Mouse (Mus musculus) cerebellum, adult 11 months (tissue): ENCODE data around the gene 4930452B06Rik.
A peak's percentile ranks its signal among the peaks of the same experiment; 100 is the strongest.

Source experiments
- DNase-seq: peaks from one replicate; pipeline ENCODE4 v3.0.0; 2022

The 4930452B06Rik gene

DNA sequence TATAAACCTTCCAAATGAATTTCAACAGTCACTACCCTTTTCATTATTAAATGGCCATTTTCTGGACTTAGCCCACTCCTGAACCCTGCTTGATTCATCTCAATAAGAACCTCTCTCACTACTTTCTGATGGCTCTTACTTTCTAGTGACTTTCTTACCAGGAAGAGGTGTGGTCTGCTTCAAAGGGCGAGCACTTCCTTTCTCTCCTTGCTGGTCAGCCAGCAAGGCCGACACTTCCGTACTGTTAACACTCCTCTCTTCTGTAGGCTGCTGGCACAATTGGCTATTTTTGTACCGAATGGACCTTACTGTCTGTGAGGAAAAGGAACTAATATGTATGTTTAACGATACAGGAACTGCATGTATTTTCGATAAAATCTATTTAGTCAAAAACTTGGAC is 148.4 kb downstream of the 4930452B06Rik start:
- no peak for DNase-seq

DNA sequence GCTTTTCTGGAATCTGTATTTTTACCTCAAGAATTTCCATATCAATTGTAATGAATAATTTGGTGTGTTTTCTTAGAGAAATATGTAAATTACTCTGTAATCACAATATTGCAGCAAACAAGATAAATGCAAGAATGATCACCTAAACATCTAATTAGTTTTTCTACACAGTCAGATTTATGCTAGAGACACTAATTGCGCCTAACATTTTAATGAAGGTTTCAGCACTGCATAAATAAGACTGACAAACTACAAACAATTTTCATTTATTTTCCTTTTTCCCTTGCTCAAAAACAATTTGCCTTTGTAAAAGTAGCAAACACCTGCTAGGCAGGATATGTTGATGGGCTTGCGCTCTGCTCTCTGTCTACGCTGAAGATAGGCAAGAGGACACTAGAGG is 152.0 kb downstream of the 4930452B06Rik start:
- DNase-seq = no peak

DNA sequence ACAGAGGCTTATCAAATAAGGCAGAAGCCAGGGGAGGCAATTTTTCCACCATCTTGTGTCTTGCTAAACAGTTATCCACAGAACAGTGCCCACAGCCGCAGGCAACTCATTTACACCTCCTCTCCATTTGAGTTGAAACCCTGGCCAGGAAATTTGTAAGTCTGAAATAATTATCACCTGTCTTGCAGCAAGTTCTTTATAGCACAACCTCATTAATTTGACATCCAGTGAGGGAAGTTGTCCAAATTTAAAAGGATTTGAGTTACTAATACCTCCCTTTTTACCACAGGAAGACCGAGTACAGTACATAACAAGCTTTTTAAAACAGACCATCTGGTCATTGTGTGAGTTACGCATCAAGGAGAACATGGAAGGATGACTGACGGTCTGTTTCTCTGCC is 154.8 kb downstream of the 4930452B06Rik start:
- no peak for DNase-seq

DNA sequence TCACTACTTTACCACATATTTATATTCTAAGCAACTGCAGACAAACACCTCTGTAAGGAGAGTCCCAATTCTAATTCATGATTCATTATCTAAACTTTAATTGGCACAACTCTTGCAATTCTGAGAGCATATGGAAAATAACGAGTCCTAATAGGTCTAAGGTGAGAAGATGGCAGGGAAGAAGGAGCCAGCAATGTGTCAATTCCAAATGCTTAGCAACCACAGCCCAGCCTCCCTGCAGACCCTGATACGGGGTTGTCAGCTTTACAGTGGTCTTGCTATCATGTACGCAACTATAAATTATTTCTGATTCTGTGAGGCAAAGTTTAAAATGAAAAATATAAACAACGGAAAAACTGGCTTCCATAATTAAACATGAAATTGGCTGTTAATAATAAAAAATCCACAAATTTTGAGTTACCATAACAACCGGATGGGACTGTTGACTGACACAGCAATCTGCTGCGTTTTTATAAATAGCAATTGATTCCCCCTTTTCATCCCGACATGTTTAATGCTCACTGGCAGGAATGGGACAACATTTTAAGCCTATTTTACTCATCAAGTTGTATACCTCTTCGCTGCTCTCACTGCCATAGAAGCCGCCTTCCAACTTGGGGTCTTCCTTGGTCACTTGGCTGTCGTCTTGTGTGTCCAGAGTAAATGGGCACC is 155.6 kb downstream of the 4930452B06Rik start:
- no peak for DNase-seq

DNA sequence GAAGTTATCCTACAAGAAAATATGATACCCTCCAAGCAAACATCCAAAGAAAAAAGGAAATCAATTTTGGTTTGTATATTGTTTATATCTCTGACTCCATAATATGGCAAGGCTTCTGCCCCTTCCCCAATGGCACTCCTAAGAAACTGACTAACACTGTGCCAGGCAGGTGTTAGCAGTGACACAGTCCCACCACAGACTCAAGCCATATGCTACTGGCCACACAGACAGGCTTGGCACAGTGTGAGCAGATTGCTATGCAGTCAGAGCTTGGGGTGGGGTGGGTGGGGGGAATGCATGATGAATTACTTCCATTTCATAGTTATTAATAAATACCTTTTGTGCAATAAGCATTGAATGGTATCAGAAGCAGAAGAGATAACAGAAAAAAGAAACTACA is 157.4 kb downstream of the 4930452B06Rik start:
- DNase-seq = no peak

DNA sequence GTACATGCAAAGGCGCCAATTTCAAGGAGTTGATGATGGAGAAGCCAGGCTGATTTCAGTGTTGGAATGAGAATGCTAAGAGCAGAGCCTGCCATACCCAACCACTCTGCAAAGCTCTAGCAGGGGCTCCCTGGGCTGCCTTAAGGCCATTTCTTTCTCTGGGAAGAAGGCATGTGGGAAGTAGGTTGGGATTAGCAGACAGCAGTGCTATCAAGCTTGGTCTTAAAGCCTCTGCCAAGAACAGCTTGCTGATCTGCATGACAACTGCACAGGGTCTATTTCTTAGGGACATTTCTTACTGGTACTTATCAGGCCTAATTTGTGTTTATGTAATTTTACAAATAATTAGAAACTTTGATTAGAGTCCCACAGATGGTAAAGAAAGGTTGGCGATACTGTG is 161.8 kb downstream of the 4930452B06Rik start:
- no peak for DNase-seq

DNA sequence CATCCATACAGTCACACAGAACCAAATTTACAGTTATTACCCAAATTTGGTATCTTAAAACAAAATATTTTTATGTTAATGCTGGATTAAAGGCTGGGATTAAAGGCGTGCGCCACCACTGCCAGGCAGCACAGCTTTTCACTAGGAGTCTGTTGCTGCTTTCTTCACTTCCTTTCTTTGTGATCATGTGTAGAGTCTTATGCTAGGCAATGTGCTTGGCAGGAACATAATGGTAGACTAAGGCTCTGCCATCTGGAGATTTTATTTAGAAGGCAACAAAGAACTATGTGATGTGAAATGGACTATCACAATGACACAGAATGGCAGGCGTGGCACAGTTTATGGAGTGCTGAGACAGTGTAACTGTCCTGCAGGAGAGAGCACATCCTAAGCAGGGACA is 162.7 kb downstream of the 4930452B06Rik start:
- DNase-seq = no peak

DNA sequence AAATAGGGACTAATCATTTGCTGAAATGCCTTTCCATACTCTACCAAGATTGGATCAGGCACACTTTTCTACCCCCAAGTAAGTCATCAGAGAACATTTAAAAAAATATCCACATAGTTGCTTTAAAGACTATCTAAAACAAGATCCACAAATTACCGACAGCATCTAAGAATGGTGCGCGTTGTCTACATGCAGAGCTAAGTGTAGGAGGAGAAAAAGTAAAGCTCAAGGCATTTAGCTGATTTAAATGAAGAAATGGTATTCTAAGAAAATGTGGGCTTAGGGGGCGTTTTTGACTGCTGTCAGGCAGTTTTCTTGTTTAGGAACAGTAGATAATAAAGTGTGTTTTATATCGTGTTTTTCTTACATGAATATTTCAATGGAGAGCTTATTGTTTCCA is 163.5 kb downstream of the 4930452B06Rik start:
- no peak for DNase-seq

DNA sequence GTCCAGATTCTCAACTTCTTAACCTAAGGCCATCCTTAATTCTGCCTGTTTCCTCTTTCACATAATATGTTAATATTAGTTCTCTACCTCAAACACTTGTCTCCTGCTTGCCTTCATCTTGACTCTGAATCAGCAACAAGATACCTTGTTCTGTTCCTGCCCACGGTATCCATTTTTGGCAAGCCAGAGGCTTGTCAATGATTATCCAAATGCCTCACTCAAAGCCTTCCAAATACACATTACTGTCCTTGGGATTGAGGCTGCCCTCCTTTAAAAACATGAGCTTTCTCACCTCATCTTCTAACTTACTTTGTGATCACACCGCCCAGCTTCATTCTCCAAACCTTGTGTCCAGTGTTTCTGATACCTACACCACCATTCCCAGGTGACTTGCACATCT is 170.3 kb downstream of the 4930452B06Rik start:
- no peak for DNase-seq

DNA sequence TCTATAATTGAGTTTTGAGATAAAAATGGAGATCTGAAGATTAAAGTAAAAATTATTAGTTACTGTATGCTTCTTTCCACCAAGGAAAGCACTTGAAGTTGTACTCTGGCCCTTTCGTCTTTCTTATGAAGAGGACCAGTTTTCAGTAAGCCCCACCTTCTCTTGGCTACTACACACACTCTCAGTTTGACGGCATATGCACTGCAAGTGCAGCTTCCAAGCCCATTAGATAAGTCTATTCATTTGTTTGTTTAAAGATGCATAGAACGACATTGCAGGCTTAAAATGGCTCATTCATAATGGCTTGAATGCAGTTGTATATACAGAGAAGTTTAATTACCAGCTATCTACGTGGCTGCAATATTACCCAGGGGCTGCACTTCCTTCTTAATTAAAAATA is 171.1 kb downstream of the 4930452B06Rik start:
- no peak for DNase-seq

DNA sequence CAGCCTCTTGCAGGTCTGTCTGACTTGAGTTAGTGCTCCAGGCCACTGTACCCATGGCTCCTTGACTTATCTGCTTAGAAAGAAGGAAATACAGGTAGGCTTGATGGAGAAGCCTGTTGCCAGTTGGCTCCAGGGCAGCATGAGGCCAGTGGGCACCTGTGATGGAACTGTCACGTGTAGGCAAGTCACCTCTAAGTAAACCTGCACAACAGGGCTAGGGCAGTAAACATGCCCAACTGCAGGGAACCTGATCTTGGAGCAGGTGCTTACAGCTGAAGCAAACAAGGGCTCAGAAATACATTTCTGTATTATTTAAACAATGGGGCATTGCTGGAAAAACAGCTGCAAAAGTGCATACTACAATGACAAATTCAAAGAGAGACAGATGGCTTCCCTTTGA is 171.8 kb downstream of the 4930452B06Rik start:
- no peak for DNase-seq

DNA sequence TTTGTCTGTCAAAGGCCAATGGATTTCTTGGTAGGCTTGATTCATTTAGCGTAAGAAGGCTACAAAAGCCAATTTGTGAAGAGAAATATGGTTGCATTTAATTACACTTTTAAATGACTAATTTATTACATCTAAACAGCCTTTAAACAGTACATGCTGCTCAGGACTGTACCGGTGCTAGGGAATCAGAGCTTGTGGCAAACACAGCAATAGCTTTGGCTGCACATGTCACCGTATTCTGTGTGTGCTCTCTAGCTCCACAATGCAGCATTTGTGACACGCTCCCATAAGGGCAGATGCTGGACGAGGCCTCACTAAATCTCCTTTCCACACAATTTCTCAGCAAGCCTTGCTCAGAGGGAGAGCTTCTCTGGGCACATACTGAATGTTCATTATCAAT is 187.9 kb downstream of the 4930452B06Rik start:
- no peak for DNase-seq

DNA sequence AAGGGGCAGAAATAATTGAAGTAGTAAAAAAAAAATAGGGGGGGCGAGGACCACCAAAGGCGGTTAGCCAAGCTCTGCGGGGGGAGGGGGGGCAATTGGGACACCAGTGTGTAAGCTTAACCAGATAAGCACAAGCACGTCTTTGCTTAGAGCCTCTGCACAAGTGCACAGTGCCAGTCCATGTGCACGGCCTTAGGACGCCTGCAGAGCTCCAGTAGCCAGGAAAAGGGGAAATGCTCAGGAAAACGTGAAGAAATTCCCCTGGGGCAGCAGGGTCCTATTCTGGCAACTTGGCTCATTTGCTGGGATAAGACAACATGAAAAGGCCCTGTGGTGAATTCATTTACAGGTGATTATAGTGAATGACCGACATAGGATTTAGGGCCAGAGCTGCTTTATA is 188.7 kb downstream of the 4930452B06Rik start:
- no peak for DNase-seq

DNA sequence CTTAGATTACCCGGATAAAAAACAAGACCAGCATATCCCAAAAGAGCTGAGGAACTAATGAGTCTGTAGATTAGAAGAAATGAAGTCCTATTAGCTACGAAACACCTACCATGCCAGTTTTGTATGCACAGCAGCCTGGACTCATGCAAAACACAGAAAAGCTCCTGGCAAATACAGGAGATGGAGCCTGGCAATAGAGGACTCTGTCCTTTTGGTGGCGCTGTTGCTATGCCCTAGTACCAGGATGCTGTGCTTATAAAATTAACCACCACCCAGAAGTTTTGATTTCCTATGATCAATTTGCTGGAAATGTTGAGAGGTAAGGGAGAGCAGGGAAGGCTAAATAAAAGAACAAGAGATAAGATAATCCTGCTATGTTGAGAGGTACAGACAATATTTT is 189.4 kb downstream of the 4930452B06Rik start:
- no peak for DNase-seq

DNA sequence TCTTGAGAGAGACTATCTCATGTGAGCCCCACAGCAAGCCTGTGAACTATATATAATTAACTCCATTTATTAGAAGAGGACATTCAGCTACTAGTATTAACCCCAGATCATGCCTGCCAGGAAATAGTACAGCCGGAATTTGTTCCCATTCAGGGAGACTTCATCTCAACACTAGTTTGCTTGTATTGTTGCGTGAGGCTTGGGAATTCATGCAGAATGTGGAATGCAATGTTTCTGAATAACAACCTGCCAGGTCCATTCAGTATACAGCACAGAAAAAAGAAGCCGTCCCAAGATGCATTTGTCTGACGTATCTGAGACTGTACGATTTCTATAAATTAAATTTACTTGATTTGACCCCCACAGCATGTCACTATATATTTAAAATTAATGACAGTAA is 190.2 kb downstream of the 4930452B06Rik start:
- DNase-seq = no peak

DNA sequence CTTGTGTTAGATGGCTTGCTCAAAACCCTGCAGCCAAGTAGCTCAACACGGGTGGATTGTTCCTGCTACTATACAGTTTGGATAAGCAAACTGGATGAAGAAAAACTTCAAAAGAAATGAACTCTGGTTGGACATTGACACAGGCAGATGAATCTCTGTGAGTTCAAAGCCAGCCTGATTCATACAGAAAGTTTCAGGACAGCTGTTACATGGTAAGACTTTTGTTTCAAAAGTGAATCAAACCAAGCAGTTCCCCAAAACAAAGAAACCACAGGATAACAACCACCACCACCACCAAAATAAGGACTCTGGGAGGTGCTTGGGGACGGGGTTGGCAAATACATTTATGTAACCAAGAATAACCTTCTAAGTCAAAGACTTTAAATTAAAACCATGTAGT is 193.2 kb downstream of the 4930452B06Rik start:
- no peak for DNase-seq

DNA sequence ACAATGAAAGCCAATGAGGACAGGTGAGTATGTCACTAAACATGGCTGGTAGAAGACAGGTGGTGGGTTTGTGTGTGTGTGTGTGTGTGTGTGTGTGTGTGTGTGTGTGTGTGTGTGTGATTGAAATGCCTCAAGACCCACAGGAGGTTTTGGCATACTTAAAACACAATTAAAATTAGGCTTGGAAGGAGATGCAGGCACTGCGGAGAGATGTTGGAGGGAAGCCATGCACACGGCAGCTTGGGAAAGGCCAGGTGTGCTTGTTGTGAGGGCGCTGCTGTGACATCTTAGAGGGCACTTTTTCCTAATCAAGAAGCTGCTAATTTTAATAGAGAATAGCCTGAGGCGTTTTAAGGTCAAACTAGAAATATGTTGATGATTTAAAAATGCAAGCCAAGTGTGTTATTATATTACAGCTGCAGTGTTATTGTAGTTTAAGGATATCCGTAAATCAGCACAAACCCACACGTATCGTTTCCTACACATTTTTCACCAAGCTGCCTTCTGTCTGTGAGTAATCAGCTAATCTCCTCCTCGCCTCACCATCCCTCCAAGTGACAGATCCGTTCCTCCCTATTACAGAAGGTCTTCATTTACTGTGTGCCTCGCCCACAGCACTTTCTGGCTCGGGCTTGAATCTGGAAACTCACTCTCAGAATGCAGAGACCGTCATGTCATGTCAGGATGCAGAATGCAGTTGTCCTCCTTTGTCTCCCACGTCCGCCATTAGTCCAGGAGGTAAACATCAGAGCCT is 201.5 kb downstream of the 4930452B06Rik start:
- no peak for DNase-seq

DNA sequence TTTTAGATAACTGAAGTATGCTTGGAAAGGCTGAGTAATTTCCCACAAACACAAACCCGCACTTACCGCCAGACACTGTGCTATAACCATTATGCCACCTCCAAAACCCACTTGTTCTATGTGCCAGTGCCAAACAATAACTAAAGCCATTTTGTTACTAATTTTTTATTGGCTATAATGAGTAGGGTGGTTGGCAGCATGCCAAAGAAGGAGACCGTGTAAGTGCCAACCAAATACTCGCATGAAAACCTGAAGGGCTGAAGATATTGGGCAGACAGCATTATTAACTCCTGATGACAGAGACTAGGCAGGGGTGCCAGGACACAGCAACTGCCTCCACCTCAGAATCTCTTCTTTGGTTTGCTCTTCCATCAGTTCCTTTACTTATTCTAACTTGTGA is 203.1 kb downstream of the 4930452B06Rik start:
- DNase-seq = no peak

DNA sequence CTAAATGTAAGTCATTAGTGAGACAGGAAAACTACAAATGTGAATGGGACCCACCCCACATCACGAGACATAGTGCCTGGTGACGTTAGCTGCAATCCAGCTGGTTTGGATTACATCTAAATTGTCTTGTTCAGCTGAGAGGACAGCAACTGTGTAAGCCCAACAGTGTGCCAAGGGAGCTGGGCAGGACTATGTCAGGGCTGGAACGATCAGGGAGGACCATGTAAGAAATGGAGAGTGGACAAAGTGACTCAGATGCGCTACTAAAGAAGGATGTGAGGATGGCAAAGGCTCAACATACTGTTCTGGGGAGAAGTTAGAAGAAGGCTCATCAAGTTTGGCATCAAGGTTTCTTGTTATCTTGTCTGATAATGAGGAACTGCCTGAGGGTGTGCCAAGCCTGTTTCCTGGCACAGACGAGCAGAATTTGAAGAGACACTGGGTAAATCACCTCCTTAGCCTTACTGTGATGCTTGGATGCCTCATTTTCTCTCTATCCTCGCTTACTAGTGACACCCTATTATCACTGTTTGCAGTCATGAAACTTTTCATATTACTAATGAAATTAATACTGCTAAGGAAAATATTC is 203.6 kb downstream of the 4930452B06Rik start:
- no peak for DNase-seq

DNA sequence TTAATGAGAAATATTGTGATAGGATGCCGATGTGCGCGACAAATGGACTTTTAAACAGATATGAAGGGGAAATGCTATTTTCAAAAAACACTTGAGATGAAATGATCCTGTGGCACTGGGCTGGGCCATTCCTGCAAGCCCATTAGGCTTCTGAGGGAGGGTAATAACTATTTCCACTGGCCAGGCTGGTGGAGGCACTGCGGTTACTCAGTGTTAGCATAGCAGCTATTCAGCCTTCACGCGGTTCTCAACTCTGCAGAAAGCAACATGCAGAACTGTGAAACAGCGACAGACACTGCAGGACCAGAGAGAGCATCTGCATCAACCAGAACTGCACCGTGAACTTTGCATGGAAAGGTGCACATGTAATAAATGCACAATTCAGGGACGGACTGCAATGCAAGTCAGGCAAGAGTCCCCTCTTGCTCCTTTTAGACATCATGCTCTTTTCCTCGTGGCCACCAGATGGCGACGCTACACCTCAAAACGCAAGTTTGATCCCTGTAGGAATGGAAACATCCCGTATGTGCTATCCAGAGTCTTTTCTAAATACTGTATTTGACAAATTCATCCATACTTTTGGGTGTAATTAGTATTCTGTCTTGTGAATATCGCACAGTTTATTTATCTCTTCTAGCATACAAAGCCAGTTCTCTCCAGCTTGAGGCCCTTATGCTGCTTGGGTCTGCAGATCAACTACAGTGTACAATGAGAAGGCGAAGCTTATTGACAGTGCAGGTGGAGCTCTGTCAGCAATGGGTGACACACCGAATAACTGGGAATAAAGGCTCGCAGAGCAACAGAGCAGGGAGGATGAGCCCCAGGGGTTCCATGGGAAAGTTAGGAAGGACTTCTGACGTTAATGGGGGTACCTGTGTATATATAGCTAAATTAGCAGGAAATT is 205.6 kb downstream of the 4930452B06Rik start:
- DNase-seq = peak; percentile 7

DNA sequence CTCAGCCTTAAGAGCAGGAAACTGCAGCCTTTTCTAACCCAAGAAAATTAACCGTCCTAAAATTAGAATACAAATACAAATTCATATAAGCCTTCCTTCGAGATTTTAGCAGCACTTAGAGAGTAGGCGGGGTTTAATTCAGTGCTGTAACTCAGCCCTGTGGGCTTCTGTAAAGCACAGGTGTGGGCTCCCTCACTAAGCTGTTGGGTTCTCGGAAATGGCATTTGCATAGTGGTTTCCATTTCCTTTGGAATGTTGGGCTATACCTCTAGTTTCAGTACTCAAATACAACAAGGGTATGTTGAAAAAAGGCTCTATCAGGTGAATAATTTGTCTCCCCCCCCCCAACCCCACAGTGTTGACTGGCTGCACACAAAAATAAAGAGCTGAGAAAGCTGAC is 206.3 kb downstream of the 4930452B06Rik start:
- DNase-seq = no peak

DNA sequence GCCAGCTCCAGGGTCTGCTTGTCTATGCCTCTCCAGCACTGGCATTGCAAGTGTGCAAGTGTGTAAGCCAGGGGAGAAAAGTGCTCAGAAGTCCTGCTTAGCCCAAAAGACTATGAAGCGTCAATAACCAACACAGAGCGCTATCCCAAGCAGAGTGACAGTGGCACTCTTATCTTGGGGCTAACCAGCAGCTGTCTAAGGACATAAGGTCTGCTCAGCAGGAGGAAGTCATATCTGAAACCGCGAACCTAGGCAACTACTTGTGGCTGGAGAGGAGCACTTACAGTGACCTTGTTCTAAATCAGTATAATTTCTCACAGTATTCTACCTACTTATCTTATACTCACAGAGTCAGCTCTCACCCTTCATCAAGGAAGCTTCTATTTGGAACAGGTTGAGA is 214.9 kb downstream of the 4930452B06Rik start:
- DNase-seq = no peak

DNA sequence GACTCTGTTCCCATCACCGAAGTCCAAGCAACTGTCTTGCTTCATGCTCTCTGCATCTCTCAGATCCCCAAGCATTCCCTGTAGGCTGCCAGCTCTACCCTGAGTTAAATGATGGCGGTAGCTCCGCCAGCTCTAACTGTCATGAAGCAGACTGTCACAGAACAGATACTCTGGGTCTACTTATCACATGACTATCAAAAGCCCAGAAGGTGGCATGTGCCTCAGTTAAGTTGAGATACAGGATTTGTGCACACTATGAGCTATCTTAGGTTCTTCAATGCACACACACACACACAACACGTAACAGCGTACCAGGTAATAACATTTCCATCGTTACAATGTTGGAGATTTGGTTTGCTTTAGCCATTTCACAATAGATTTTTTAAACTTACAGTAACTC is 215.7 kb downstream of the 4930452B06Rik start:
- no peak for DNase-seq
